Mouse (Mus musculus) limb, embryonic 13.5 days (tissue): ENCODE data around the gene Rapgef4. TPM values are rescaled to one million over a fixed set of nuclear protein-coding genes. Genes with fewer than 3 reads are reported as not detected.

Experiments used
- ATAC-seq: fragments of 200-750 bp; cut with Nextera tagmentation; 2 replicates; pipeline ENCODE4 v1.8.0; 2017; ENCODE audit warnings: low read depth, moderate number of reproducible peaks, moderate TSS enrichment; ENCODE audit not compliant: low FRiP score
- H3K27ac ChIP-seq: fragments of 300-500 bp; sonication (generic); 2 replicates; pipeline ENCODE4 v1.5.1; 2015; ENCODE audit warnings: inconsistent platforms, mild to moderate bottlenecking, moderate library complexity
- H3K27me3 ChIP-seq: fragments of 300-500 bp; sonication (generic); 2 replicates; pipeline ENCODE4 v1.6.1; 2015; ENCODE audit warnings: mild to moderate bottlenecking, inconsistent platforms
- H3K36me3 ChIP-seq: fragments of 300-500 bp; sonication (generic); 2 replicates; pipeline ENCODE4 v1.6.1; 2015; ENCODE audit warnings: inconsistent platforms, mild to moderate bottlenecking, moderate library complexity
- H3K4me1 ChIP-seq: fragments of 300-500 bp; sonication (generic); 2 replicates; pipeline ENCODE4 v1.6.1; 2015; ENCODE audit warnings: inconsistent platforms
- H3K4me2 ChIP-seq: fragments of 300-500 bp; sonication (generic); replicated peaks from 2 replicates; pipeline ENCODE4 v1.6.1; 2015; ENCODE audit warnings: inconsistent platforms, mild to moderate bottlenecking, moderate library complexity
- H3K4me3 ChIP-seq: fragments of 300-500 bp; sonication (generic); 2 replicates; pipeline ENCODE4 v1.5.1; 2015; ENCODE audit warnings: moderate library complexity, mild to moderate bottlenecking, inconsistent platforms
- H3K9ac ChIP-seq: fragments of 300-500 bp; sonication (generic); 2 replicates; pipeline ENCODE4 v1.6.1; 2015; ENCODE audit warnings: mild to moderate bottlenecking, inconsistent platforms
- H3K9me3 ChIP-seq: fragments of 300-500 bp; sonication (generic); 2 replicates; pipeline ENCODE4 v1.6.1; 2016; ENCODE audit warnings: inconsistent platforms
- WGBS: fragments of 180-500 bp; shearing (Covaris S2); methylation state at CpG from one replicate; pipeline ENCODE4 v1.1.7; 2015; 5-methylcytosine and 5-hydroxymethylcytosine counted together
- polyA plus RNA-seq: library from polyadenylated mRNA; unstranded; fragments of >200 nt; fragmentation: Nextera tagmentation; extraction: Ambion mirVana; gene quantifications from 2 replicates; pipeline ENCODE4 v1.2.1, GENCODE M21; 2015

The Rapgef4 gene
- polyA plus RNA-seq, 1 experiment from 2014 or later = 2.3 TPM

GRCm38 (mm10) chr2:72238925-72239324 is 257.9 kb downstream of the Rapgef4 start:
- 30% methylated on average over 11 of the region's 11 CpGs for WGBS
- no peak for ATAC-seq
- peak overlapping the region; percentile 71 for H3K27ac ChIP-seq

DNA sequence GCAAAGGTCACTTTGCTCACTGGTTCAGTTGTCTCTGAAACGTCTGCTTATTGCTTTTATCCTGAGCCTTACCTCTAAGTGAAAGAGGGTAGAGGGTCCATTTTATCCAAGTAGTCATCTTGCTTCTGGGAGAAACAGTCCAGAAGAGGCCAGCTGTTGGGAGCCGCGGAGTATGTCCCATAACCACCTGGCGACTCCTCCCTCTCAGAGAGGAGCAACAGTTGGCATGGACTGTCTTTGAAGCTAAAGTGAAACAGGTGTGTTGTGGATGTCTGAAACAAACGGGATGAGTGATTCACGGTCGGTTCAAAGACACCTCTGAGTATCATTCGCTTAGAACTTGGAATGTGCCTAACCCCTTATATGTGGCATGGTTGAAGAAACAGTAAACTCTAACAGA is 258.4 kb downstream of the Rapgef4 start:
- WGBS = 61% methylated on average over 8 of the region's 8 CpGs
- peaks cover 60% of the 10 kb centered on the region for H3K4me1 ChIP-seq
- peak overlapping the region; percentile 71 for H3K27ac ChIP-seq
- H3K4me2 ChIP-seq = peak overlapping the region; percentile 28; the same call in 1 of the 2 replicates
- H3K9me3 ChIP-seq = no peaks in the 10 kb centered on the region
- no peak overlapping the region for H3K9ac ChIP-seq
- no peak for ATAC-seq
- H3K36me3 ChIP-seq = no peaks in the 10 kb centered on the region
- H3K27me3 ChIP-seq = no peaks in the 10 kb centered on the region
- no peak overlapping the region for H3K4me3 ChIP-seq

More at GRCm38 (mm10) chr2:72238925-72239324, 257.9 kb downstream of the Rapgef4 start:
- peak overlapping the region; percentile 28; the same call in 1 of the 2 replicates for H3K4me2 ChIP-seq
- H3K27me3 ChIP-seq = no peaks in the 10 kb centered on the region
- H3K9ac ChIP-seq = no peak overlapping the region
- no peaks in the 10 kb centered on the region for H3K36me3 ChIP-seq
- H3K4me3 ChIP-seq = no peak overlapping the region
- H3K9me3 ChIP-seq = no peaks in the 10 kb centered on the region
- peaks cover 64% of the 10 kb centered on the region for H3K4me1 ChIP-seq

- H3K4me2 ChIP-seq = no peak overlapping the region
- H3K4me3 ChIP-seq = no peak overlapping the region
- no peaks in the 10 kb centered on the region for H3K36me3 ChIP-seq
- ATAC-seq = no peak
- H3K27me3 ChIP-seq = no peaks in the 10 kb centered on the region
- no peak overlapping the region for H3K9ac ChIP-seq
- WGBS = 24% methylated on average over 7 of the region's 7 CpGs
- no peaks in the 10 kb centered on the region for H3K9me3 ChIP-seq
- peak overlapping the region; percentile 71; the same call in 1 of the 2 replicates for H3K27ac ChIP-seq
- peaks cover 60% of the 10 kb centered on the region for H3K4me1 ChIP-seq
These were observed 259.0 kb downstream of the Rapgef4 start for GRCm38 (mm10) chr2:72239993-72240392.

GRCm38 (mm10) chr2:72240691-72241090 is 259.7 kb downstream of the Rapgef4 start:
- peak overlapping the region; percentile 71; the same call in 1 of the 2 replicates for H3K27ac ChIP-seq
- ATAC-seq = no peak
- H3K4me3 ChIP-seq = no peak overlapping the region
- no peak overlapping the region for H3K4me2 ChIP-seq
- H3K27me3 ChIP-seq = no peaks in the 10 kb centered on the region
- peaks cover 54% of the 10 kb centered on the region for H3K4me1 ChIP-seq
- 84% methylated on average over 7 of the region's 7 CpGs for WGBS
- no peaks in the 10 kb centered on the region for H3K36me3 ChIP-seq
- no peak overlapping the region for H3K9ac ChIP-seq
- H3K9me3 ChIP-seq = no peaks in the 10 kb centered on the region

- H3K27ac ChIP-seq = no peak overlapping the region
- ATAC-seq = peak; percentile 49; the same call in 1 of the 2 replicates
- no peak overlapping the region for H3K9ac ChIP-seq
- no peak overlapping the region for H3K4me3 ChIP-seq
- peaks cover 50% of the 10 kb centered on the region for H3K4me1 ChIP-seq
- no peaks in the 10 kb centered on the region for H3K27me3 ChIP-seq
- H3K36me3 ChIP-seq = no peaks in the 10 kb centered on the region
- H3K4me2 ChIP-seq = peak overlapping the region; percentile 41
- no peaks in the 10 kb centered on the region for H3K9me3 ChIP-seq
- 47% methylated on average over 14 of the region's 14 CpGs for WGBS
These were observed 260.9 kb downstream of the Rapgef4 start for GRCm38 (mm10) chr2:72241714-72242472.

- H3K36me3 ChIP-seq = no peaks in the 10 kb centered on the region
- peaks cover 50% of the 10 kb centered on the region for H3K4me1 ChIP-seq
- no peak overlapping the region for H3K4me3 ChIP-seq
- H3K9me3 ChIP-seq = no peaks in the 10 kb centered on the region
- ATAC-seq = no peak
- H3K4me2 ChIP-seq = peak overlapping the region; percentile 24; the same call in 1 of the 2 replicates
- no peak overlapping the region for H3K9ac ChIP-seq
- no peak overlapping the region for H3K27ac ChIP-seq
- 41% methylated on average over 12 of the region's 12 CpGs for WGBS
- H3K27me3 ChIP-seq = no peaks in the 10 kb centered on the region
These were observed 262.1 kb downstream of the Rapgef4 start for GRCm38 (mm10) chr2:72242910-72243675.

DNA sequence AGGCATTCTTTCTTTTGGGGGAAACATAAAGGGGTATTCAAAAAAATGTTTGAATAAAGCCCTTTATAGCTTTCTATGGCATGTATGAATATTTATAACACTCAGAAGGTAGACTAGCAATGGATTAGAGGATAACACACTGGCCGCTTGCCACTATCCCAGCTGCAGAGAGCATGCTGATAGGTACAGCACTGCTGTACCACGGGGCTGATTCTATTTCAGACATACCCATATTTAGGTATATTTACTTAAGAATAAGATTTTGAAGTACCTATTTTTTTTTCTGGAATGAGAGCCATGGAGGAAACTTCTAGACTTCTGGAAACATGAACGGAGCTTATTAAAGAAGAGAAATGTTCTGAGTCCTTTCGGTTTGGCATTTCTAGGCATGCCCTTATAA is 264.6 kb downstream of the Rapgef4 start:
- ATAC-seq = no peak
- Histone ChIP-seq H3K9ac (no peak overlapping the region), H3K27ac (no peak overlapping the region), H3K27me3 (no peaks in the 10 kb centered on the region), H3K4me3 (no peak overlapping the region), H3K36me3 (no peaks in the 10 kb centered on the region), H3K4me1 (peaks cover 34% of the 10 kb centered on the region), H3K4me2 (no peak overlapping the region), H3K9me3 (no peaks in the 10 kb centered on the region)
- WGBS = 68% methylated on average over 4 of the region's 4 CpGs

DNA sequence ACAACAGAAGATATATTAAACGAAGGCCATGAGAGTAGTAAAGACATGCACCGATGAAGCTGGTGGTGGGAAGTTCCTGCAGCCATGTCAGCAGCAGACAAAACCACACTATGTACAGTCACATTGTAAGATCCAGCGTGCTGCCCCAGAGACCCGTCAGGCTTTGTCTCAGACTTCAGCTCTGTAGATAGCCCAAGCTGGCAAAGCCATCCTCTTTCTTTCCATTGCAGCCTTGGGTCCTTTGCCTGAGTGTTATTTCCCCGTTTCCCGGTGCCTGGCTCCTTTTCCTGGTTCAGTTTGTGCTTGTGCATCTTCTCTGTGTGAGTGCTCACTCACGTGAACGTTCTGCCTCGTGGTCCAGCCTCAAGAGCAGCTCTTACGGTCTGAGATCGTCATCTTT is 265.3 kb downstream of the Rapgef4 start:
- H3K27ac ChIP-seq = no peak overlapping the region
- H3K36me3 ChIP-seq = no peaks in the 10 kb centered on the region
- WGBS = 84% methylated on average over 11 of the region's 11 CpGs
- peaks cover 28% of the 10 kb centered on the region for H3K4me1 ChIP-seq
- no peaks in the 10 kb centered on the region for H3K9me3 ChIP-seq
- H3K4me2 ChIP-seq = no peak overlapping the region
- H3K4me3 ChIP-seq = no peak overlapping the region
- H3K27me3 ChIP-seq = no peaks in the 10 kb centered on the region
- ATAC-seq = no peak
- no peak overlapping the region for H3K9ac ChIP-seq

GRCm38 (mm10) chr2:72247819-72248218 is 266.8 kb downstream of the Rapgef4 start:
- no peak overlapping the region for H3K27ac ChIP-seq
- H3K4me2 ChIP-seq = no peak overlapping the region
- no peaks in the 10 kb centered on the region for H3K36me3 ChIP-seq
- ATAC-seq = no peak
- no peaks in the 10 kb centered on the region for H3K9me3 ChIP-seq
- peaks cover 22% of the 10 kb centered on the region for H3K4me1 ChIP-seq
- H3K27me3 ChIP-seq = no peaks in the 10 kb centered on the region
- H3K4me3 ChIP-seq = no peak overlapping the region
- 91% methylated on average over 6 of the region's 6 CpGs for WGBS
- H3K9ac ChIP-seq = no peak overlapping the region

DNA sequence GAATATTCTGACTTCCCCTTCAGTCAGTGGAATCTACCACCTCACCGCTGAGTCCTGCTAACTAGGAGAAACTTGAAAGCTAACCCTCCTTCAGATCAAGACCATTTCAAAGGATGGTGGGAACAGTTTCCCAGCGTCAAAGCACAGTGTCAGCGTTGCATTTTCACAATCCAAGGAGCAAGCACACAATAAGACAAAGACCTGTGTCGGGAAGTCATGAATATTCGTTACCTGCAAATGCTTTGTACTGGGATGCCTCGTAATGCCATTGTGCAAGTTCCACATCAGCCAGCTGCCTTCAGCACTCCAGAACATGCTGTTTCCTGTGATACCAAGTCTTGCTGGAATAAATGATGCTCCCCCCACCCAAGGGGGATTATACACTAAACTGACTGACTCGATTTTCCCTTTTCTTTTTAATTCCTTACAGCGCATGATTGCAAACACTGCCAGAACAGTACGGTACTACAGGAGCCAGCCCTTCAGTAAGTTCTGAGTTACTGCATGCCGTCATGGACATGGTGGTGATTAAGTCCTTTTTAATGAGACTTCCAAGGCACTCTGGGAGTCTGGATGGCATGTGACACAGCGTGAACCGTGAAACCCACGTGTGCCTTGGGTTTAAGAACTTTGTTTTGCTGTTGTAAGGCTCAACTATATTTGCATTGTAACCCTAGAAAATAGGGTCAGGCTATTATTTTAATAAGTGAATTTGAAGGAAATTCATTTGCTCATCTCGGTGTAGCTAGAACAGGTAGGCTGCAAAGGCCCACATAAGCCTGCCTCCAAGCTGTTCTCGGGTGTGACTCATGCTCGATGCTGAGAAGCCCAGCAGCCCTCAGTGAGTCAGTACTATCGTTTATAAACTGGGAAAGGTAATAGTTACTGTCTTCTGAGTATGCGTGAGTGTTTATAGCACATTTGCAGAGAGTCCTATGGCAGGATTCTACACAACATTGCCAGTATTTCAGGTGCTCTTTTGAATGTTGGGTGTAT is 271.8 kb downstream of the Rapgef4 start:
- no peak overlapping the region for H3K27ac ChIP-seq
- H3K4me3 ChIP-seq = no peak overlapping the region
- H3K36me3 ChIP-seq = no peaks in the 10 kb centered on the region
- peak; percentile 19; the same call in 1 of the 2 replicates for ATAC-seq
- H3K4me1 ChIP-seq = peaks cover 37% of the 10 kb centered on the region
- no peaks in the 10 kb centered on the region for H3K9me3 ChIP-seq
- 43% methylated on average over 18 of the region's 18 CpGs for WGBS
- H3K9ac ChIP-seq = no peak overlapping the region
- no peak overlapping the region for H3K4me2 ChIP-seq
- no peaks in the 10 kb centered on the region for H3K27me3 ChIP-seq

DNA sequence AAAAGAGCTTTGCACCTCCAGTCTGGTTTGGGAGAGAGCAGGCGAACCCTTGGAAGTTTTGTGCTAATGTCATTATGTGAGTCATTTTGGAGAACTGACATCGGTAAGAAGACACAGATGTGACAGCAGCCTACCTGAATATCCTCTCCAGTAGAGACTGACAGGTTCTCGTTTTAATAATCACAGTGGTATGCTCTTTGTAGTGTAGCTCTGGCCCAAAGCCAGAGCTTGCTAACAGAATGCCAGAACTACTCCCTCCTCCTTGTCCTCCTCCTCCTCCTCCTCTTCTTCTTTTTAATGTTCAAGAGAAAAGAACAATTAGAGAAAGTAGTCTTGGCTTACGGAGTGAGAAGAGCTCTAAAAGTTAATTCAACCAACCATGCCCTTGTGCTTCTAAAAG is 272.8 kb downstream of the Rapgef4 start:
- 64% methylated on average over 4 of the region's 4 CpGs for WGBS
- H3K4me1 ChIP-seq = peaks cover 36% of the 10 kb centered on the region
- no peak overlapping the region for H3K4me3 ChIP-seq
- H3K9ac ChIP-seq = no peak overlapping the region
- peak overlapping the region; percentile 52; the same call in 1 of the 2 replicates for H3K4me2 ChIP-seq
- ATAC-seq = no peak
- no peaks in the 10 kb centered on the region for H3K36me3 ChIP-seq
- no peaks in the 10 kb centered on the region for H3K27me3 ChIP-seq
- H3K9me3 ChIP-seq = no peaks in the 10 kb centered on the region
- H3K27ac ChIP-seq = no peak overlapping the region
